ENCODE assay signal across 31 mouse cellular contexts in genomic region chr2:17943506-17943905, GRCm38 (mm10). TPM values are rescaled to one million over a fixed set of nuclear protein-coding genes. Genes with fewer than 3 reads are reported as not detected.
"Had no signal": no experiment of that assay in that cellular context is flagged by ENCODE, and none has a peak within 500 bp of the region (broad histone marks: within the 10 kb centered on the region; RNA-seq: fewer than 3 reads in every experiment).

No protein-coding gene starts in this region.

- H3K4me3 ChIP-seq: gastrocnemius, adult 2 months; heart, embryonic 10.5 days; heart, embryonic 12.5 days; hindbrain, embryonic 10.5 days; hindbrain, embryonic 12.5 days; layer of hippocampus, adult 2 months; left cerebral cortex, adult 2 months; limb, embryonic 10.5 days; limb, embryonic 12.5 days; liver, embryonic 13.5 days; liver, embryonic 15.5 days had no signal

- H3K9ac ChIP-seq: heart, embryonic 12.5 days; hindbrain, embryonic 12.5 days; hindbrain, embryonic 14.5 days; limb, embryonic 12.5 days; liver, embryonic 13.5 days; liver, embryonic 15.5 days had no signal

- H3K27ac ChIP-seq: gastrocnemius, adult 2 months; heart, embryonic 10.5 days; hindbrain, embryonic 10.5 days; hindbrain, embryonic 12.5 days; hindbrain, embryonic 14.5 days; layer of hippocampus, adult 2 months; left cerebral cortex, adult 2 months; limb, embryonic 10.5 days; limb, embryonic 12.5 days; liver, embryonic 13.5 days; liver, embryonic 15.5 days had no signal

- ATAC-seq: hindbrain, embryonic 16.5 days; inflammation-experienced regulatory T-cells, adult 6 months; intestine, postnatal 0 days had no signal

- H3K27me3 ChIP-seq: heart, embryonic 12.5 days; hindbrain, embryonic 12.5 days; limb, embryonic 12.5 days; liver, embryonic 13.5 days; liver, embryonic 15.5 days had no signal

- DNase-seq: gastrocnemius, adult 2 months; gastrocnemius, postnatal 10 days; gastrocnemius, postnatal 25 days; heart, postnatal 10 days; heart, postnatal 4 days; kidney, adult 18-20 months; kidney, adult 8-10 months; kidney, postnatal 10 days; kidney, postnatal 25 days; kidney, postnatal 4 days; liver; liver, embryonic 13.5 days had no signal

- H3K4me1 ChIP-seq: hindbrain, embryonic 12.5 days; liver, embryonic 13.5 days; liver, embryonic 15.5 days had no signal

- H3K4me2 ChIP-seq: heart, embryonic 12.5 days; hindbrain, embryonic 12.5 days; hindbrain, embryonic 14.5 days; limb, embryonic 12.5 days; liver, embryonic 11.5 days; liver, embryonic 13.5 days; liver, embryonic 15.5 days had no signal

- H3K36me3 ChIP-seq: heart, embryonic 10.5 days; heart, embryonic 12.5 days; hindbrain, embryonic 10.5 days; hindbrain, embryonic 12.5 days; limb, embryonic 10.5 days; limb, embryonic 12.5 days; liver, embryonic 13.5 days; liver, embryonic 15.5 days had no signal

- H3K9me3 ChIP-seq: heart, embryonic 10.5 days; heart, embryonic 12.5 days; hindbrain, embryonic 10.5 days; hindbrain, embryonic 12.5 days; limb, embryonic 10.5 days; limb, embryonic 12.5 days; liver, embryonic 13.5 days; liver, embryonic 15.5 days had no signal

RNA-seq across cellular contexts. Expression of gene H2al2a, which starts 53.3 kb away (rescaled TPM):
- polyA plus RNA-seq: heart, embryonic 10.5 days; heart, embryonic 12.5 days; heart, embryonic 14.5 days; heart, embryonic 16.5 days; hindbrain, embryonic 10.5 days; hindbrain, embryonic 12.5 days; hindbrain, embryonic 14.5 days; hindbrain, embryonic 16.5 days; inflammation-experienced regulatory T-cells, adult 6 months; intestine, postnatal 0 days; kidney, embryonic 14.5 days; kidney, embryonic 16.5 days; limb, embryonic 10.5 days; limb, embryonic 12.5 days; limb, embryonic 14.5 days; liver, embryonic 11.5 days; liver, embryonic 13.5 days; liver, embryonic 15.5 days had no signal
